Mouse (Mus musculus) liver, postnatal 0 days (tissue): ENCODE data around the gene Pde7b.

Source experiments
- CTCF ChIP-seq: sonication (generic); IDR thresholded peaks from 2 replicates; pipeline ENCODE4 v1.5.1; 2016; ENCODE audit warnings: antibody characterized with exemption, low read depth
- EP300 ChIP-seq: IDR thresholded peaks from 2 replicates; pipeline ENCODE4 v1.6.1; 2016; ENCODE audit warnings: antibody characterized with exemption, low read depth, mild to moderate bottlenecking

DNA sequence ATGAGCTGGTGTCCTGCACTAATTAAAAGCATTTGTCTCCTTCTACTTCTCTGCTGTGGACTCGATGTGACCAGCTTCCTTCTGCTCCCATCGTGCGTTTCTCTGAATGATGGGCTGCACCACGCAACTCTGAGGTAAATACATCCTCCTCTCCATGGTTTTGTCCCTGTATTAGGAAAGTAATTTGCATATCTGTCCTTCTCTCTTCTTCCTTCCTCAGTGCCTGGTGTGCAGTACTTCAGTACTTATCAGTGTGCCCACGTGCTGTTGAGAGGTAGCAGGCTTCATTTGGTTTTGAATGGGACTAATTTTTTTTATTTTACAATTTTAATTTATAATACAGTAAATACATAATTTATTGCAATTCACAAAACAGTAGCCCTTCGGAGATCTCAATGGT, 33.4 kb upstream of the Pde7b start:
- TF ChIP-seq CTCF (no peak), EP300 (no peak)
